Mouse (Mus musculus): ENCODE results near the gene Nol4l. TPM values are rescaled to one million over a fixed set of nuclear protein-coding genes. Genes with fewer than 3 reads are reported as not detected.

The Nol4l gene
- polyA plus RNA-seq, 1 experiment: 47.5 TPM

DNA sequence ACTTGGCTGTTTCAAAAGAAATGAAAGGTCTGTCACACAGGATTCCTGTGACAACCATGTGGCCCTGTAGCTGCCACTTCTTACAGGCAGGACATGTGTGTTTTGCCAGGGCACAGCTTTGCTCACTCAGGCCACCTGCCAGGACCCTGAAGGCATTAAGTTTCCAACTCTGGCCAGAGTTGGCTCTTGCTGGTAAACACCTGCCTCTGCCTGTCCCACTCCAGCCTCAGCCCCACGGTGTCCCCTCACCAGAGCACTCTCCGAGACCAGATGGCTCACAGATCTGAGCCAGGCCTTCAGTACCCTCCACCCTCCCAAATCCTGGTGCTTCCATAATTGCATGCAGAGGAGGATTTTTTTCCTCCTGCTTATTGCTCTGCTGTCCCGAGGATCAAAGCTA is 58.8 kb downstream of the Nol4l start:
- 62% methylated on average over 3 of the region's 3 CpGs for WGBS
- no peak for TF ChIP-seq POLR2A (IDR thresholded peaks at IDR 0.05; ENCODE audit: low read depth, low read length)
- no peak for TF ChIP-seq CTCF (IDR thresholded peaks at IDR 0.05; ENCODE audit: extremely low read depth, insufficient read length, insufficient replicate concordance, low read depth, low read length)
- H3K4me1 ChIP-seq (ENCODE audit: control insufficient read depth, insufficient read depth, insufficient read length, low read length): no peaks in the 10 kb centered on the region

GRCm38 (mm10) chr2:153469764-153470163 is 60.0 kb downstream of the Nol4l start:
- TF ChIP-seq CTCF (IDR thresholded peaks at IDR 0.05; ENCODE audit: extremely low read depth, insufficient read length, insufficient replicate concordance, low read depth, low read length): no peak
- no peak for TF ChIP-seq POLR2A (IDR thresholded peaks at IDR 0.05; ENCODE audit: low read depth, low read length)
- Histone ChIP-seq H3K4me1 (ENCODE audit: control insufficient read depth, insufficient read depth, insufficient read length, low read length) (no peaks in the 10 kb centered on the region), H3K27me3 (ENCODE audit: control insufficient read depth, insufficient read depth, low read length) (no peaks in the 10 kb centered on the region), H3K27ac (ENCODE audit: insufficient read depth, low read depth, low read length) (no peak overlapping the region), H3K36me3 (ENCODE audit: control insufficient read depth, insufficient read depth, low read length) (no peaks in the 10 kb centered on the region), H3K4me3 (ENCODE audit: low read depth, low read length) (no peak overlapping the region)
- WGBS: 83% methylated on average over 4 of the region's 4 CpGs

More for the DNA sequence above, 58.8 kb downstream of the Nol4l start:
- Histone ChIP-seq H3K27ac (ENCODE audit: insufficient read depth, low read depth, low read length) (no peak overlapping the region), H3K27me3 (ENCODE audit: control insufficient read depth, insufficient read depth, low read length) (no peaks in the 10 kb centered on the region), H3K36me3 (ENCODE audit: control insufficient read depth, insufficient read depth, low read length) (no peaks in the 10 kb centered on the region), H3K4me3 (ENCODE audit: low read depth, low read length) (no peak overlapping the region)

- H3K27ac ChIP-seq (ENCODE audit: insufficient read depth, low read depth, low read length): no peak overlapping the region
- no peaks in the 10 kb centered on the region for H3K4me1 ChIP-seq (ENCODE audit: control insufficient read depth, insufficient read depth, insufficient read length, low read length)
- no peaks in the 10 kb centered on the region for H3K27me3 ChIP-seq (ENCODE audit: control insufficient read depth, insufficient read depth, low read length)
- no peak for TF ChIP-seq POLR2A (IDR thresholded peaks at IDR 0.05; ENCODE audit: low read depth, low read length)
- no peak for TF ChIP-seq CTCF (IDR thresholded peaks at IDR 0.05; ENCODE audit: extremely low read depth, insufficient read length, insufficient replicate concordance, low read depth, low read length)
- no peaks in the 10 kb centered on the region for H3K36me3 ChIP-seq (ENCODE audit: control insufficient read depth, insufficient read depth, low read length)
- no peak overlapping the region for H3K4me3 ChIP-seq (ENCODE audit: low read depth, low read length)
- 79% methylated on average over 2 of the region's 2 CpGs for WGBS
These were observed 60.5 kb downstream of the Nol4l start for GRCm38 (mm10) chr2:153469317-153469716.

DNA sequence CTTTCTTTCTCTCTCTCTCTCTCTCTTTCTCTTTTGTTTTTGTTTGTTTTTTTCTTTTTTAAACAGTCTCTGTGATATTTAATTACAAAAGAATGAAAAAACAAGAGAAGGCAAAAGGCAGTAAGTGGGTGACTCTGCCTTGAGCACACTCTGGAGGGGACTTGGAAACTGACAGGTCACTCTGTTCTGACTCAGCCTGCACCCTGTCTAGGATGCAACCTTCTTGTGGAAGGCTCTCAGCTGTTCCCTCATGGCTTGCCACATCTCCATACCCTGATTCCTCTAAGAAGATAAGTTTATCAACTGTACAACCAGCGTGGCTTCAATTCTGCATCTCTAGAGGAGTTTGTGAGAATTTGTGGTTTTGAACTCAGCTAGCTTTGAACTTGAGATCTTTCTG is 62.4 kb downstream of the Nol4l start:
- Histone ChIP-seq H3K4me1 (ENCODE audit: control insufficient read depth, insufficient read depth, insufficient read length, low read length) (no peaks in the 10 kb centered on the region), H3K36me3 (ENCODE audit: control insufficient read depth, insufficient read depth, low read length) (no peaks in the 10 kb centered on the region), H3K27ac (ENCODE audit: insufficient read depth, low read depth, low read length) (no peak overlapping the region), H3K27me3 (ENCODE audit: control insufficient read depth, insufficient read depth, low read length) (no peaks in the 10 kb centered on the region), H3K4me3 (ENCODE audit: low read depth, low read length) (no peak overlapping the region)
- 64% methylated on average over 1 of the region's 1 CpGs for WGBS
- TF ChIP-seq CTCF (IDR thresholded peaks at IDR 0.05; ENCODE audit: extremely low read depth, insufficient read length, insufficient replicate concordance, low read depth, low read length): no peak
- no peak for TF ChIP-seq POLR2A (IDR thresholded peaks at IDR 0.05; ENCODE audit: low read depth, low read length)

DNA sequence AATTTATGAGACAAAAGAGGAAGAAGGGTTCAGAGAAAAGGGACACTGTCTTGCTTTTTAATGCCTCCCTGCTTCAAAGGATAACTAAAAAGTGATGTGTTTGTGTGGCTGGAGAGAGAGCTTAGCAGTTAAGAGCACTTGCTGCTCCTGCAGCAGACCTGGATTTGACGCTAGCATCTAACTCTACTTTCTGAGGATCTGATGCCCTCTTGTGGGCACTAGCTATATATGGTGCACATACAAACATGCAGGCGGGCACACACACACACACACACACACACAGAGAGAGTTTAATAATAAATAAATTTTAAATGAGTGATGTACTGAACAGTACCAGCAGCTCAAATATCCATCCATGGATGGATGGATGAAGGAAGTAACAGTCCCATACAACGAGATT is 66.5 kb downstream of the Nol4l start:
- Histone ChIP-seq H3K27me3 (ENCODE audit: control insufficient read depth, insufficient read depth, low read length) (no peaks in the 10 kb centered on the region), H3K27ac (ENCODE audit: insufficient read depth, low read depth, low read length) (no peak overlapping the region), H3K4me1 (ENCODE audit: control insufficient read depth, insufficient read depth, insufficient read length, low read length) (no peaks in the 10 kb centered on the region), H3K36me3 (ENCODE audit: control insufficient read depth, insufficient read depth, low read length) (no peaks in the 10 kb centered on the region), H3K4me3 (ENCODE audit: low read depth, low read length) (no peak overlapping the region)
- WGBS: 88% methylated on average over 3 of the region's 3 CpGs
- no peak for TF ChIP-seq POLR2A (IDR thresholded peaks at IDR 0.05; ENCODE audit: low read depth, low read length)
- no peak for TF ChIP-seq CTCF (IDR thresholded peaks at IDR 0.05; ENCODE audit: extremely low read depth, insufficient read length, insufficient replicate concordance, low read depth, low read length)

GRCm38 (mm10) chr2:153458022-153458441 is 71.7 kb downstream of the Nol4l start:
- no peaks in the 10 kb centered on the region for H3K36me3 ChIP-seq (ENCODE audit: control insufficient read depth, insufficient read depth, low read length)
- H3K4me3 ChIP-seq (ENCODE audit: low read depth, low read length): no peak overlapping the region
- WGBS: 72% methylated on average over 3 of the region's 3 CpGs
- no peak for TF ChIP-seq CTCF (IDR thresholded peaks at IDR 0.05; ENCODE audit: extremely low read depth, insufficient read length, insufficient replicate concordance, low read depth, low read length)
- no peak for TF ChIP-seq POLR2A (IDR thresholded peaks at IDR 0.05; ENCODE audit: low read depth, low read length)
- no peaks in the 10 kb centered on the region for H3K27me3 ChIP-seq (ENCODE audit: control insufficient read depth, insufficient read depth, low read length)
- no peaks in the 10 kb centered on the region for H3K4me1 ChIP-seq (ENCODE audit: control insufficient read depth, insufficient read depth, insufficient read length, low read length)
- H3K27ac ChIP-seq (ENCODE audit: insufficient read depth, low read depth, low read length): no peak overlapping the region

DNA sequence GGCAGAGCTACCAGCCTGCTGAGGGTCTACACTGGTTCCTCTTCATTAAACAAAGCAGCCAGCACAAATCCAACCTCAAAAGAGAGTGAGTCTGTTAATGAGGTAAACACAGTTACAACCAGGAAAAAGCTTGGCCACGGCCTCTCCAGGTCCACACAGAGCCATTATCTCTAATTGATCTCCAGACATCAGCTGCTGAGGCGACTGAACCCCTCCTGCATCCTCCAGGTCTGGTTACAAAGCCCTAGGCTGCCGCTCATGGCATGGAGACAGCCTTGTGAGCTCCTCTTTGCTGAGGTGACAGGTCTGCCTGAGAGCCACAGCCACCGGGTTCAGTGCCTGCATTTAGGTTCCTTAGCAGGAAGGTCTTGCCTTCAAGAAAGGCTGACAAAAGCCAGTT is 72.3 kb downstream of the Nol4l start:
- no peaks in the 10 kb centered on the region for H3K4me1 ChIP-seq (ENCODE audit: control insufficient read depth, insufficient read depth, insufficient read length, low read length)
- no peak for TF ChIP-seq POLR2A (IDR thresholded peaks at IDR 0.05; ENCODE audit: low read depth, low read length)
- TF ChIP-seq CTCF (IDR thresholded peaks at IDR 0.05; ENCODE audit: extremely low read depth, insufficient read length, insufficient replicate concordance, low read depth, low read length): no peak
- H3K27me3 ChIP-seq (ENCODE audit: control insufficient read depth, insufficient read depth, low read length): no peaks in the 10 kb centered on the region
- no peak overlapping the region for H3K27ac ChIP-seq (ENCODE audit: insufficient read depth, low read depth, low read length)
- no peaks in the 10 kb centered on the region for H3K36me3 ChIP-seq (ENCODE audit: control insufficient read depth, insufficient read depth, low read length)
- no peak overlapping the region for H3K4me3 ChIP-seq (ENCODE audit: low read depth, low read length)
- 50% methylated on average over 4 of the region's 4 CpGs for WGBS

Measured in small intestine, adult 2 months (tissue).